Comparison of ENCODE assay signal across 8 mouse cellular contexts in the genomic region with DNA sequence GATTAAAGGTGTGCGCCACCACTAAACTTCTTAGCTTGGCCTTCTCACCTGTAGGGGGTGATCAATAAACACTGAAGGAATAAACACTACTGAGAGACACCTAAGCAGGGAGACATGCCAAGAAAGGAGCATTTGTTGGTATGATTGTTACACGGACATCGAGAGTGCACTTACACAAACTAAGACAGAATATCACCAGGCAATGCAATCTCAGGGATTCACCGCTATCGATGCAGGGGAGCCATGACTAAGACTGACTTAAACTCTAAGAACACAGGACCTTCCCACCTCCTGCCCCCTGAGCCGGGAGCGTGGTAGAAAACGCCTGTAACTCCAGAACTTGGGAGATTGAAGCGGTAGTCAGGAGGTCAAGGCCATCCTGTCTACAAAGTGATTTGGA. TPM values are rescaled to one million over a fixed set of nuclear protein-coding genes. Genes with fewer than 3 reads are reported as not detected.
DNase-seq lines count a peak whose midpoint lies in the region; ATAC-seq and TF ChIP-seq lines count a peak whose summit lies in the region.

No protein-coding gene starts in this region.

- H3K4me3 ChIP-seq in kidney, adult 2 months (ENCODE audit: insufficient read depth, low read depth, low read length) = peak overlapping the region; percentile 88
- peak overlapping the region; percentile 62 to 86 for H3K4me3 ChIP-seq in MEL (ENCODE audit: control insufficient read depth in 1 of 2, insufficient read depth in 1 of 2, low read depth in 2 of 2, low read length in 2 of 2)
- H3K4me3 ChIP-seq in hindbrain, embryonic 11.5 days (ENCODE audit: low read depth, low read length) = peak overlapping the region; percentile 59
- H3K4me3 ChIP-seq in midbrain, embryonic 14.5 days (replicated peaks; ENCODE audit: low read depth, low read length) = peak overlapping the region; percentile 75

- no peak for DNase-seq in kidney, adult 2 months
- no peak for DNase-seq in kidney, adult 8-10 months
- peak; percentile 56 for DNase-seq in MEL (ENCODE audit: low read depth, low spot score)
- no peak for DNase-seq in hindbrain, embryonic 11.5 days (ENCODE audit: low spot score)
- no peak for DNase-seq in midbrain, embryonic 14.5 days
- DNase-seq in urinary bladder, postnatal 4 days (ENCODE audit: low spot score in 2 of 2) = no peak
- DNase-seq in cerebellum, postnatal 10 days = no peak
- no peak for DNase-seq in ovary, postnatal 14 days (ENCODE audit: low spot score)

- H3K9me3 ChIP-seq in MEL (replicated peaks; ENCODE audit: insufficient read depth, low read length) = no peaks in the 10 kb centered on the region
- H3K9me3 ChIP-seq in hindbrain, embryonic 11.5 days (ENCODE audit: control insufficient read depth, low read length) = no peaks in the 10 kb centered on the region
- no peaks in the 10 kb centered on the region for H3K9me3 ChIP-seq in midbrain, embryonic 14.5 days (ENCODE audit: control insufficient read depth, low read length)

- TF ChIP-seq CTCF in kidney, adult 2 months (conservative IDR thresholded peaks at IDR 0.05; ENCODE audit: insufficient read depth, insufficient read length, low read depth, low read length) = no peak
- TF ChIP-seq CTCF in MEL (IDR thresholded peaks at IDR 0.05 in 2 of 3, conservative IDR thresholded peaks at IDR 0.05 in 1 of 3; ENCODE audit: control insufficient read depth in 1 of 3, insufficient read depth in 1 of 3, low read depth in 2 of 3, low read length in 3 of 3, poor library complexity in 1 of 3, severe bottlenecking in 1 of 3) = peak in 1 of 3 experiments; percentile 22; a peak in 1 of 6 replicates

- no peak for TF ChIP-seq EP300 in MEL (IDR thresholded peaks at IDR 0.05; ENCODE audit: low read depth in 1 of 2, low read length in 2 of 2)

- peaks cover 8% of the 10 kb centered on the region for H3K4me1 ChIP-seq in kidney, adult 2 months (ENCODE audit: control insufficient read depth, insufficient read depth, low read length)
- peaks cover 0 to 4% of the 10 kb centered on the region in 2 experiments; a peak in 1 of 4 replicates for H3K4me1 ChIP-seq in MEL (ENCODE audit: control insufficient read depth in 1 of 2, insufficient read depth in 2 of 2, low read length in 2 of 2)
- H3K4me1 ChIP-seq in hindbrain, embryonic 11.5 days (replicated peaks; ENCODE audit: control insufficient read depth, insufficient read depth, low read length) = no peaks in the 10 kb centered on the region
- H3K4me1 ChIP-seq in midbrain, embryonic 14.5 days (ENCODE audit: control insufficient read depth, insufficient read depth, low read length) = peaks cover 10% of the 10 kb centered on the region

- no peaks in the 10 kb centered on the region for H3K27me3 ChIP-seq in kidney, adult 2 months (replicated peaks; ENCODE audit: control insufficient read depth, insufficient read depth, low read length)
- no peaks in the 10 kb centered on the region for H3K27me3 ChIP-seq in MEL (ENCODE audit: control insufficient read depth in 1 of 2, insufficient read depth in 2 of 2, low read length in 2 of 2)
- H3K27me3 ChIP-seq in hindbrain, embryonic 11.5 days (ENCODE audit: control insufficient read depth, insufficient read depth, low read length) = no peaks in the 10 kb centered on the region
- no peaks in the 10 kb centered on the region for H3K27me3 ChIP-seq in midbrain, embryonic 14.5 days (ENCODE audit: control insufficient read depth, insufficient read depth, low read length)

- H3K9ac ChIP-seq in MEL (ENCODE audit: control insufficient read depth, low read depth, low read length, poor library complexity, severe bottlenecking) = peak overlapping the region; percentile 86
- peak overlapping the region; percentile 76 for H3K9ac ChIP-seq in hindbrain, embryonic 11.5 days (ENCODE audit: low read depth, low read length)
- H3K9ac ChIP-seq in midbrain, embryonic 14.5 days (replicated peaks; ENCODE audit: low read length) = peak overlapping the region; percentile 73

- no peak for ATAC-seq in hindbrain, embryonic 11.5 days (ENCODE audit: low FRiP score)
- no peak for ATAC-seq in midbrain, embryonic 14.5 days (ENCODE audit: low FRiP score, low TSS enrichment)

- H3K36me3 ChIP-seq in kidney, adult 2 months (ENCODE audit: control insufficient read depth, insufficient read depth, low read length) = no peaks in the 10 kb centered on the region
- no peaks in the 10 kb centered on the region for H3K36me3 ChIP-seq in MEL (ENCODE audit: control insufficient read depth in 1 of 2, insufficient read depth in 2 of 2, low read length in 2 of 2)
- no peaks in the 10 kb centered on the region; the same call in 1 of the 2 replicates for H3K36me3 ChIP-seq in hindbrain, embryonic 11.5 days (ENCODE audit: control insufficient read depth, insufficient read depth, low read length)
- H3K36me3 ChIP-seq in midbrain, embryonic 14.5 days (ENCODE audit: control insufficient read depth, insufficient read depth, low read length) = peaks cover 19% of the 10 kb centered on the region; the same call in 1 of the 2 replicates

- WGBS in kidney, adult 2 months = 25% methylated on average over 9 of the region's 9 CpGs
- 48% methylated on average over 9 of the region's 9 CpGs for WGBS in hindbrain, embryonic 11.5 days
- WGBS in midbrain, embryonic 14.5 days = 43% methylated on average over 9 of the region's 9 CpGs

- peak overlapping the region; percentile 56; the same call in 1 of the 2 replicates for H3K27ac ChIP-seq in kidney, adult 2 months (ENCODE audit: insufficient read depth, low read depth, low read length)
- peak overlapping the region; percentile 57 for H3K27ac ChIP-seq in MEL (ENCODE audit: control insufficient read depth, low read depth, low read length)
- no peak overlapping the region for H3K27ac ChIP-seq in hindbrain, embryonic 11.5 days (ENCODE audit: low read depth, low read length)
- H3K27ac ChIP-seq in midbrain, embryonic 14.5 days (replicated peaks; ENCODE audit: low read depth, low read length) = no peak overlapping the region

- no peak for TF ChIP-seq POLR2A in kidney, adult 2 months (IDR thresholded peaks at IDR 0.05; ENCODE audit: low read depth, low read length)
- TF ChIP-seq POLR2A in MEL (IDR thresholded peaks at IDR 0.05; ENCODE audit: control insufficient read depth in 1 of 2, insufficient read depth in 1 of 2, low read depth in 1 of 2, low read length in 2 of 2, poor library complexity in 1 of 2) = no peak

- no peak; the same call in 1 of the 2 replicates for TF ChIP-seq RAD21 in MEL (IDR thresholded peaks at IDR 0.05; ENCODE audit: low read depth, low read length)

- H3K79me2 ChIP-seq in MEL (ENCODE audit: control insufficient read depth, insufficient read depth, low read length, poor library complexity) = peaks cover 5% of the 10 kb centered on the region; the same call in 1 of the 2 replicates

- peak overlapping the region; percentile 76 for H3K4me2 ChIP-seq in hindbrain, embryonic 11.5 days (replicated peaks; ENCODE audit: low read depth, low read length)
- peak overlapping the region; percentile 69 for H3K4me2 ChIP-seq in midbrain, embryonic 14.5 days (ENCODE audit: low read length)

TF ChIP-seq in MEL, 35 proteins besides CTCF, POLR2A, EP300 and RAD21:
- TF ChIP-seq CHD1 (IDR thresholded peaks at IDR 0.05; ENCODE audit: low read depth, low read length) (0 out of 2 replicates have a peak, but pooled peaks have one; percentile 51), UBTF (IDR thresholded peaks at IDR 0.05; ENCODE audit: borderline replicate concordance, insufficient read depth, low read depth, low read length) (no peak), KAT2A (conservative IDR thresholded peaks at IDR 0.05; ENCODE audit: low read depth, low read length) (peak; percentile 22; the same call in 1 of the 2 replicates)

RNA-seq across cellular contexts. Expression of a gene that starts 0.7 kb away (rescaled TPM):
- polyA plus RNA-seq in kidney, adult 2 months (2012; rRNA removed) = 79.8 and 96.7 TPM in 2 replicates
- 137 and 141 TPM in 2 replicates for total RNA-seq in MEL (2012; rRNA removed)
- 100 to 1,000 TPM in 1 of 2 experiments, not detected in 1; 126 TPM for polyA plus RNA-seq in MEL (2012; ENCODE audit: insufficient read depth in 1 of 2, insufficient read length in 2 of 2, low read depth in 1 of 2, low replicate concordance in 2 of 2, missing spikeins in 1 of 2)
- 131 and 132 TPM in 2 replicates for polyA plus RNA-seq in hindbrain, embryonic 11.5 days (2014; fragmentation: Nextera tagmentation; extraction: Ambion mirVana)
- 108 and 128 TPM in 2 replicates for polyA plus RNA-seq in midbrain, embryonic 14.5 days (2014; fragmentation: Nextera tagmentation; extraction: Ambion mirVana)

RNA-seq across cellular contexts. Expression of a gene that starts 0.8 kb away (rescaled TPM):
- polyA plus RNA-seq in kidney, adult 2 months (2012; rRNA removed) = 19.4 and 22.9 TPM in 2 replicates
- total RNA-seq in MEL (2012; rRNA removed) = 19.2 and 21.3 TPM in 2 replicates
- 10 to 100 TPM in 1 of 2 experiments, not detected in 1; 51.4 TPM for polyA plus RNA-seq in MEL (2012; ENCODE audit: insufficient read depth in 1 of 2, insufficient read length in 2 of 2, low read depth in 1 of 2, low replicate concordance in 2 of 2, missing spikeins in 1 of 2)
- polyA plus RNA-seq in hindbrain, embryonic 11.5 days (2014; fragmentation: Nextera tagmentation; extraction: Ambion mirVana) = 27.2 and 27.7 TPM in 2 replicates
- 16.8 TPM in 2 replicates for polyA plus RNA-seq in midbrain, embryonic 14.5 days (2014; fragmentation: Nextera tagmentation; extraction: Ambion mirVana)

RNA-seq across cellular contexts. Expression of a gene that starts 15.0 kb away (rescaled TPM):
- not detected in 2 replicates for polyA plus RNA-seq in kidney, adult 2 months (2012; rRNA removed)
- total RNA-seq in MEL (2012; rRNA removed) = not detected in 2 replicates
- under 1 TPM in 1 of 2 experiments, not detected in 1; 0.11 TPM for polyA plus RNA-seq in MEL (2012; ENCODE audit: insufficient read depth in 1 of 2, insufficient read length in 2 of 2, low read depth in 1 of 2, low replicate concordance in 2 of 2, missing spikeins in 1 of 2)
- polyA plus RNA-seq in hindbrain, embryonic 11.5 days (2014; fragmentation: Nextera tagmentation; extraction: Ambion mirVana) = 0.97 and 1.2 TPM in 2 replicates
- polyA plus RNA-seq in midbrain, embryonic 14.5 days (2014; fragmentation: Nextera tagmentation; extraction: Ambion mirVana) = 0.22 TPM in 1 of 2 replicates, not detected in the other

RNA-seq across cellular contexts. Expression of a gene that starts 24.3 kb away (rescaled TPM):
- polyA plus RNA-seq in kidney, adult 2 months (2012; rRNA removed) = 1.1 and 1.3 TPM in 2 replicates
- total RNA-seq in MEL (2012; rRNA removed) = 0.10 TPM in 1 of 2 replicates, not detected in the other
- polyA plus RNA-seq in MEL (2012; ENCODE audit: insufficient read depth in 1 of 2, insufficient read length in 2 of 2, low read depth in 1 of 2, low replicate concordance in 2 of 2, missing spikeins in 1 of 2) = under 1 TPM in 1 of 2 experiments, not detected in 1; 0.43 TPM
- 8.5 and 9.4 TPM in 2 replicates for polyA plus RNA-seq in hindbrain, embryonic 11.5 days (2014; fragmentation: Nextera tagmentation; extraction: Ambion mirVana)
- polyA plus RNA-seq in midbrain, embryonic 14.5 days (2014; fragmentation: Nextera tagmentation; extraction: Ambion mirVana) = 1.6 and 2.9 TPM in 2 replicates

RNA-seq across cellular contexts. Expression of a gene that starts 25.6 kb away (rescaled TPM):
- 99.8 and 103 TPM in 2 replicates for polyA plus RNA-seq in kidney, adult 2 months (2012; rRNA removed)
- 31.8 and 35.7 TPM in 2 replicates for total RNA-seq in MEL (2012; rRNA removed)
- 10 to 100 TPM in 1 of 2 experiments, not detected in 1; 72.4 TPM for polyA plus RNA-seq in MEL (2012; ENCODE audit: insufficient read depth in 1 of 2, insufficient read length in 2 of 2, low read depth in 1 of 2, low replicate concordance in 2 of 2, missing spikeins in 1 of 2)
- 79.1 and 80.3 TPM in 2 replicates for polyA plus RNA-seq in hindbrain, embryonic 11.5 days (2014; fragmentation: Nextera tagmentation; extraction: Ambion mirVana)
- 104 and 110 TPM in 2 replicates for polyA plus RNA-seq in midbrain, embryonic 14.5 days (2014; fragmentation: Nextera tagmentation; extraction: Ambion mirVana)

Comparison
In these comparisons a context has a peak if more than half of its experiments do, and no peak if none do; other contexts are left out.
1. H3K27ac ChIP-seq: peak in kidney, adult 2 months (single experiment) and MEL (single experiment); none in hindbrain, embryonic 11.5 days (single experiment) and midbrain, embryonic 14.5 days (single experiment).
2. Peak in every context shown above with its lines, with median percentiles within 50 percentile points of each other: H3K4me3 ChIP-seq and H3K9ac ChIP-seq.